Mouse (Mus musculus) induced T-regulatory cell, adult 2 months (primary cell): ENCODE data around the gene Cerk.
"Not testable (repeated sequence)": the region's sequence is repeated elsewhere in the genome, so short reads cannot be mapped to it uniquely, and the experiment has no call there.

Experiments
- DNase-seq: peaks from one replicate; pipeline ENCODE4 v3.0.0-alpha.2; 2012; ENCODE audit warnings: low read depth

Cerk gene

GRCm38 (mm10) chr15:86206385-86206784 is 20.4 kb upstream of the Cerk start:
- no peak for DNase-seq

GRCm38 (mm10) chr15:86205300-86205699 is 19.4 kb upstream of the Cerk start:
- peak; percentile 82 for DNase-seq

- peak; percentile 68 for DNase-seq
Measured at GRCm38 (mm10) chr15:86203942-86204561, 18.1 kb upstream of the Cerk start.

- DNase-seq, result no peak
Measured at GRCm38 (mm10) chr15:86203292-86203793, 17.4 kb upstream of the Cerk start.

- DNase-seq, result peak; percentile 43
Measured at GRCm38 (mm10) chr15:86202640-86203039, 16.7 kb upstream of the Cerk start.

- no peak for DNase-seq
Measured at GRCm38 (mm10) chr15:86201696-86202330, 15.9 kb upstream of the Cerk start.

- DNase-seq, result no peak
Measured at GRCm38 (mm10) chr15:86201095-86201494, 15.2 kb upstream of the Cerk start.

- DNase-seq, result no peak
Measured at GRCm38 (mm10) chr15:86200169-86200568, 14.2 kb upstream of the Cerk start.

- no peak for DNase-seq
Measured at GRCm38 (mm10) chr15:86199482-86199881, 13.5 kb upstream of the Cerk start.

GRCm38 (mm10) chr15:86199052-86199451 is 13.1 kb upstream of the Cerk start:
- no peak for DNase-seq

GRCm38 (mm10) chr15:86194676-86195453 is 8.9 kb upstream of the Cerk start:
- not testable (repeated sequence) for DNase-seq

GRCm38 (mm10) chr15:86191933-86192332 is 6.0 kb upstream of the Cerk start:
- no peak for DNase-seq

- DNase-seq, result peak; percentile 23
Measured at GRCm38 (mm10) chr15:86191505-86191904, 5.6 kb upstream of the Cerk start.

- DNase-seq, result no peak
Measured at GRCm38 (mm10) chr15:86190387-86190786, 4.4 kb upstream of the Cerk start.

- no peak for DNase-seq
Measured at GRCm38 (mm10) chr15:86188746-86189470, 3.0 kb upstream of the Cerk start.

GRCm38 (mm10) chr15:86188186-86188585 is 2.2 kb upstream of the Cerk start:
- DNase-seq, result no peak

GRCm38 (mm10) chr15:86186686-86187085 is 745 bp upstream of the Cerk start:
- no peak for DNase-seq

- DNase-seq, result peak; percentile 62
Measured at GRCm38 (mm10) chr15:86184851-86185688, 871 bp downstream of the Cerk start.

- DNase-seq, result peak; percentile 31
Measured at GRCm38 (mm10) chr15:86184071-86184470, 1.9 kb downstream of the Cerk start.

- DNase-seq, result no peak
Measured at GRCm38 (mm10) chr15:86183484-86183883, 2.5 kb downstream of the Cerk start.

- DNase-seq, result peak; percentile 69
Measured at GRCm38 (mm10) chr15:86182646-86183045, 3.3 kb downstream of the Cerk start.
